Mouse (Mus musculus) heart, adult 18-20 months (tissue): Measurements from ENCODE around the gene Ppp1r16b. TPM values are rescaled to one million over a fixed set of nuclear protein-coding genes. Genes with fewer than 3 reads are reported as not detected.
"Not testable (repeated sequence)": the region's sequence is repeated elsewhere in the genome, so short reads cannot be mapped to it uniquely, and the experiment has no call there.

Experiments used
- DNase-seq, 2 experiments: peaks; one replicate each; pipeline ENCODE4 v3.0.0; 2021 to 2022; ENCODE audit warnings: mixed read lengths in 1 of 2
- total RNA-seq, 2 experiments: library from RNA; stranded (reverse); gene quantifications; 2 replicates each; pipeline ENCODE4 v1.2.3; 2021

Ppp1r16b gene
- total RNA-seq, 2 experiments from 2014 or later: 11.6 to 16.1 TPM

DNA sequence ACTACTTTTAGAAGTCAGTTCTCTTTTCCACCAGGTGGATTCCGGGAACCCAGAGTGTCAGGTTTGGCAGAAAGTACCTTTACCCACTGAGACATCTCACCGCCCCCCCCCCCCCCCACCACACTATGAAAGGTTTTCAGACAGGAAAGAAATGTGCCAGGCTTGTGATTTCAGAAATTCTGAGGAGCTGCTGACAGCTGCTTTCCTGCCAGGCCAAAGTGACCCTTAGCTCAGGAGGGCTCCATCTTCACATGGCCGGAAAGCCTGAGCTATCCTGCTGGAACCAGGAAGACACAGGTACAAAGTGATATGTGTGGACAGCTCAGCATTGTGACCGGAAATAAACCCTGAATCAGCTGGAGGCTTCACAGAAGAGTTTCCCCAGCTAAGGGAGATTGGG is 56.9 kb downstream of the Ppp1r16b start:
- DNase-seq: no peak

GRCm38 (mm10) chr2:158722991-158723551 is 57.9 kb downstream of the Ppp1r16b start:
- peak in 1 of 2 experiments; percentile 38 for DNase-seq

DNA sequence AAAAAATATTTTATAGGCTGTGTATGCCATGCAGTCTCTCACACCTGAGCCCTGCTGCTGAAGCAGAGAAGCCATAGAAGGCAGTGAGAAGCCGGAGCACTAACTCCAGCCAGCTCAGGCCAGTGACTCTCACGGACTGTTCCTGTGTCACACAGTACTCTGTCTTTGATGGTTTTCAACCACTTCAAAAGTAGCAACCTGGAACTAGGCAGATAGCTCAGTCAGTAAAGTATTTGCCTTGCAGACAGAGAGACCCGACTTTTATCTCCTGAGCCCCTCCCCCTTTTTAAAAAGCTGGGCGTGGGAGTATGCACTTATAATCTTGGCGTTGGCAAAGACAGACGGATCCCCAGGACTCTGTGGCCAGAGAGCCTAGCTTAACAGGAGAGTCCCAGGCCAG is 58.6 kb downstream of the Ppp1r16b start:
- no peak for DNase-seq

- no peak for DNase-seq
Measured at GRCm38 (mm10) chr2:158726252-158726651, 61.1 kb downstream of the Ppp1r16b start.

GRCm38 (mm10) chr2:158728061-158728815 is 63.0 kb downstream of the Ppp1r16b start:
- DNase-seq: no peak

DNA sequence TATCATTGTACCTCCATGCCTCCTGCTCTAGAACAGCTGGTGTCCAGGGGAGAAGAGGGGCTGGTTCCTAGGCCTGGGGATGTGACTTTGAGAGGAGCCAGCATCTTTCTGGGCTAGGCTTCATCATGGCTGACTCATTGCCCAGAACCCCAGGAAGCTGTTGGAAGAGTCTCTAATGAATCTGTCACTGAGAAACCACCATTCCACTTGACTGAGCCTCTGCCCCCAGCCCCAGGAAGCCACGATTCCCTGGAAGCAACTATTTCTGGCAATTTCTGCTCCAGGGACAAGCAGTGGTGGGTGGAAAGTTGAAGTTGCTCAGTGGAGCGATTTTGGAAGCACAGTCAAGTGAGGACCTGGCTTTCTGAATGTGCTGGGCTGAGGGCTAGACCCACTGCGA is 65.7 kb downstream of the Ppp1r16b start:
- no peak for DNase-seq

DNA sequence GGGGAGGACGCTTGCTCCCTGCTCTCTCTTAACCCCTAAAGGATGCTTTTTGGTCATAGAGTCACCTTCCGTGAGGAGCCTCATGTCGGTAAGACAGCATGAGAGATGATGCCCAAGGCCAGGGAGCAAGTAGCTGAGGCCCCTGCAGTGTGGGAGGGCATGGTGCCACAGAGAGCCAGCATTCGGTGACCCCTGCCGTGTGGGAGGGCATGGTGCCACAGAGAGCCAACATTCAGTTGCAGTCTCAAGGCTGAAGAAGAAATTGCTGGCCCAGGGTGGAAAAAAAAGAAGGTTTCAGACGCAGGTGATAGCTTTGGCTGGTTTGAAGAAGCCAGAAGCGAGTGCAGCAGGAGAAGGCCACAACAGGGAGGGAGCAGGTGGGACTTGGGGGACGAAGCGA is 67.3 kb downstream of the Ppp1r16b start:
- DNase-seq: no peak

DNA sequence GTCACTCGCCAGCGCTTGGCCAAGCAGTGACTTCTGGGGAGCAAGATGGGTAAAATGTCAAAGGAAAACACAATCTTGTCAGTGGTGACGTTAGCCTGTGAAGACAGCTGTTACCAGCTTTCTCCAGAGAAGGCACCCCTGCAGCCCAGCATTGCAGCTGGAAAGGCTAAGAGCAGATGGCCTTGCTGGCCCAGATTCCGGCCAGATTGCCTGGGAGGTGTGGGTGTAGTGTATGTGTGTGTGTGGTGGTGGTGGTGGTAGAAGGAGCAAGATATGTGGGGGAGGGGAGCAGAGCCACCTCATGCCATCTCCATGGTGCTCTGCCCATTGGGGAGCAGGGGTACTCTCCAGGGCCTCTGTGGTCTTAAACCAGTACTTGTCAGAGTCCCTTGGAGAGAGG is 67.9 kb downstream of the Ppp1r16b start:
- DNase-seq: no peak

DNA sequence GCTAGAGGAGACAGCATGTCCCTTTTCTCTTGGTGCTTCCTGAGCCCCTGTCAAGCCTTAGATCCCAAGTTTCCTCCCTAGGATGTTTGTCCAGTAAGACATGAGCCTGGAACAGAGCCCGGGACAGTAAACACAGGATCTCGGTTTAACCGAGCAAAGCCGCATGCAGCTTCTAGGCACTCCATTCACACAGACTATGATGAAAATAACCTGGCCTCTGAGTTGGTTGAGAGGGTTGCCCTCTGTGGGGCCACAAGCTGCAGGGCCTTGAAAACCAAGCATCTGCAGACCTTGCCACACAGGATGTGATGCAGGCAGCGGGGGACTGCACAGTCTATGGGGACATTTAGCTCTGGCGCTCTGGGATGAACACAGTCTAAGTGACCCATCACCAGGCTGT is 68.7 kb downstream of the Ppp1r16b start:
- DNase-seq: peak; percentile 50 to 61

DNA sequence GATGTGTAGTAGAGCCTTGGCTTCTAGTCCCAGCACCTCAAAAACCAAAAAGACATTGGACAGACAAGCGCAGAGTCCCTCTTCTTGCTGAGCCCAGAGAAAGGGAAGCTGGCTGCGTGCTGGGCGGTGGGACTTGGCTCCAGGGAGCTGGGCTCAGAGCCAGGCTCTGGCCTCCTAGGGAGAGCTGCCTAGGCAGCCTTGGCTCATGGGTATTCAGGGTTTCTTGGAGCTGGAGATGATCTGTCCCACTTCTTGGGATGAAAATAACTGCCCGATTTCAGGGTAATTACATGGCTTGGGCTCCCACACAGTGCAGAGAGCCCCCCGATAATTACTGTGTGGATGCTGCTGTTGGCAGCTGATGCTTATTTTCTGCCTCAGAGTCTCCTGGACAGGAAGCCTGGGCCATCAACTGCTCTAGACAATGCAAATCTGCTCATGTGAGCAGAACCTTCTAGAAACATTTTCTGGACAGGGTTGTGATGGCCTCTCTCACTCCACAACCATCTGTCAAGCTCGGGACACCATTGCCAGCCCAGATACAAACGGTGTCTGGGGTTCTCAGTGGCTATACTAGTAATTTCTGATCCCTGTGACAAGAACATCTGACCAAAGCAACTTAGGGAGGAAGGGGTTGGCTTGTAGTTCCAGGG is 69.4 kb downstream of the Ppp1r16b start:
- peak; percentile 53 to 71 for DNase-seq

- peak in 1 of 2 experiments; percentile 46 for DNase-seq
Measured at GRCm38 (mm10) chr2:158735340-158735739, 70.1 kb downstream of the Ppp1r16b start.

DNA sequence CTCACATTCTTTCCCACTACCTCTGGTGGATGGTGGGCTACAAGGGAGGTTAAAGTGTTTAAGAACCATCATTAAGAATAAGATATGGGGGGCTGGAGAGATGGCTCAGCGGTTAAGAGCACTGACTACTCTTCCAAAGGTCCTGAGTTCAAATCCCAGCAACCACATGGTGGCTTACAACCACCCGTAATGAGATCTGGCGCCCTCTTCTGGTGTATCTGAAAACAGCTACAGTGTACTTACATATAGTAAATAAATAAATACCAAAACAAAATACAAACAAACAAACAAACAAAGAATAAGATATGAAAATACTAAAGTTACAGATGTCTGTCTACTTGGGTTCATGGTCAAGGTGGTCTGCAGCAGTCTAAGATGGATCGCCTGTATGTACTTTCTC is 71.0 kb downstream of the Ppp1r16b start:
- not testable (repeated sequence) for DNase-seq

- DNase-seq: no peak
Measured at GRCm38 (mm10) chr2:158738591-158738990, 73.4 kb downstream of the Ppp1r16b start.

DNA sequence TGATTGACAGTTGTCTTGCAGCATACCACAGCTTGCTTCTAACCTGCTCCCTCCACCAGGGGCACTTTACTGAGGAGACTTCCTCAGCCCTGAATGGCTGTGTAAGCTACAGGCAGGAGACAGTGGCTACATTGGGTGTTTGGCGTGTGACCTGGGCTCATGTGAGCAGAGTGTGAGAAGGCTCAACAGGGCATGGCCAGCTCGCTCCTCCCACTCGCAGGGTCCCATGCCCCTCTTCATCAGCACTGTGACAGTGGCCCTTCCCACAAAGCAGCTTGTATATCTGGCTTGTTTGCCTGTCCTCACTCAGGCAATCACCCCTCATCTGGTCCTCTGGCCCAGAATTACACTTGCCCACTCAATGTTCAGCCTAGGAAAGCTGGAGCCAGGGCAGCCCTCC is 73.9 kb downstream of the Ppp1r16b start:
- no peak for DNase-seq

- DNase-seq: peak in 1 of 2 experiments; percentile 15
Measured at GRCm38 (mm10) chr2:158741011-158741501, 75.9 kb downstream of the Ppp1r16b start.

DNA sequence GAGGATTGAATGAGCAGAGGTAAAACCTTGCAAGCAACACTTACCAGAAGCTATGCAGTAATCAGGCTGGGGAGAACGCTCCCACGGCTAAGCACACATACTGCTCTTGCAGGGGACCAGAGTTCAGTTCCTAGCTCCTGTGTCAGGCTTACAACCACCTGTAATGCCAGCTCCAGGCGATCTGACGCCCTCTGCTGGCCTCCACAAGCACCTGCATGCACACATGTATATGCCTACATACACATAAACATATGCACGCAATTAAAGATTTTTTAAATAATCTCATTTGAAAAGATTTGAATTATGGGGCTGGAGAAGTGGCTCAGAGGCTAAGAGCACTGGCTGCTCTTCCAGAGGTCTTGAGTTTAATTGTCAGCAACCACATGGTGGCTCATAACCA is 77.2 kb downstream of the Ppp1r16b start:
- DNase-seq: no peak

DNA sequence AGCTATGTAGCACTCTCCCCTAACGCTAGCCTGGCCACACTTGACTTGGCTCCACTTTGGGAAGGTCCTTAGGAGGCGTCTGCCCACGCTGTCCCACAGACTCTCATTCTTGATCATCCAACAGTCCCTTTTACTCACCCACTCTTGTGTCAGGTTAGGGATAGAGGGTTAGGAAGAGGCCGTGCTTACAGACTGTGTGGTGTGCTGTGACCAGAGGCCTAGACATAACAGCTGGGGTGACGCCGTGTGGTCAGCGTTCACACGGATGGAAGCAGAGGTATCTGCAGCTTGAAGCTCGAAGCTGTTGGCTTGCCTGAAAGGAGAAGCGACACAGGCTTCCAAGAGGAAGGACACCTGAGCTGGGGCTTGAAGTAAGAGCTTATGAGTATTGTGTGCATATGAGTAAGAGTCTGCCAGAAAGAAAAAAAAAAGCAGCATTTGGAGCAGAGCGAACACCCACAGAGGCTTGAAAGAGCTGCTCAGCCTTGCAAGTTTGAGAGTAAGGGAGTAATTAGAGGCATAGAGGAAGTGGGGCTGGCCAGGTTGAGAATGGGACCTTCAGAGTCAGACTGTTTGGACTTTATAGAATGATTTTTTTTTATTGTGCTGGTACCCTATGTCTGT is 78.4 kb downstream of the Ppp1r16b start:
- DNase-seq: no peak

- peak in 1 of 2 experiments; percentile 51 for DNase-seq
Measured at GRCm38 (mm10) chr2:158745049-158745482, 79.9 kb downstream of the Ppp1r16b start.

DNA sequence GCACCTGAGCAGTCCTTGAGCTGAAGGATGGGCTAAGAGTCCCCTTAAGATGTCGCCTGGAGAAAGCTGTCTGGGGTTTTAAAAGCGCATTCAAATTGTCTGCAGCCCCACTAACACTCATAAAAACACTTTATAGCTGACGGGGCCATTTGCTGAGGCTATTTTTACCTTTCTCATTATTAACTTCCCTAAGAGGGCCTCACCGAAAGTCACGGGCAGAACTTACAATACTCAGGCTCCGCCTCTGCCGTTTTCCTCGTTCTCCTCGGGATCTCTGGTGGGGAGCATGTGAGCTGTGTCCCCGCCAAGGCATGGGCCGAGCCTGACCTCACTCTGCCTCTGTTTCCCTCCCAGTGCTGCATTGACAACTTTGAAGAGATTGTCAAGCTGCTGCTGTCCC is 81.0 kb downstream of the Ppp1r16b start:
- no peak for DNase-seq

DNA sequence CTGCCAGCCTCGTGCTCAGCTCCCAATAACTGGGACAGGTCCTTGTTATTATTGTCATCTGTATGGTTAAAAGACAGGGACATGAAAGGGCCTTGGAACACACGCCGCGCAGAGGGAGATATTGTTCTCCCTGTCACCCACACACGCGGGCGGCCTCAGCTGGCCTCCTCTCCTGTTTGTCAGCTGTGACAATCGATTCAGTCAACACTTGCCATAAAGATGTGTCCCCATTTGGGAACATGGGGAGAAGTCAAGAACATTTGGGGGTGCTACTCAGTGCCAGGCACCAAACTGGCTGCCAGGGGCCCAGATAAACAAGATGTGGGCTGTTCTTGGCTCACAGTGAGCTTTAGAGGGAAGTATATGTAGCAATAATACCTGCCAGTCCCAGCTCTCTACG is 84.2 kb downstream of the Ppp1r16b start:
- no peak for DNase-seq

DNA sequence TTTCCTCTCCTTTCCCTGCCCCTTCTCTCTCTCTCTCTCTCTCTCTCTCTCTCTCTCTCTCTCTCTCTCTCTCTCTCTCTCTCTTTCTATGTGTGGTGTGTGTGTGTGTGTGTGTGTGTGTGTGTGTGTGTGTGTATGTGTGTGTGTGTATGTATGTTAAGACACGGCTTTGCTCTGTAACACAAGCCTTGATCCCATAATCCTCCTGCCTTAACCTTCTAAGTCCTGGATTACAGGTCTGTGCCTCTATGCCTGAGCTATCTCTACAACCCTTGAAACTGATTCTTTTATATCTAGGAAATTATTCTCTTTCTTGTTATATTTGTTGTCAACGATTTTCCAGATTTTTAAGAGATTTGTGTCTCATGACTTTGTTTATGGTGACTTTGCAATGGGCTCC is 95.0 kb downstream of the Ppp1r16b start:
- DNase-seq: no peak

DNA sequence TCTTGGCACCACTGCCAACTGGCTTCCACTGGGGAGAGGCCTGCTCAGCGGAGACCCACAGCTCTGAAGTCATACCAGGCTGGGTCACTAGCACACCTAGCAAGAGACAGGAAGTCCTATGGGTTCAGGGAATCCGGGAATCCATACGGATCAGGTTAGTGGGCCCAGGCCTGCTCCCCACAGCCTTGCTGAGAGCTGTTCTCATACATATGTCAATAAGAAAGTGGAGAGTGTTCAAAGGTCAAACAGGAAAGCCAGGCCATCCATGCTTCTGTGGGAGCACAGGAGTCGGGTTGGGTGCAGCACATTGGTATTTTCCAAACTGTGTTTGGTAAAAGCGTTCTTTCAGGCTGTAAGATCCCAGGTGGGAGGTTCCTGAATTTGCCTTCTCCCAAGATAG is 97.1 kb downstream of the Ppp1r16b start:
- no peak for DNase-seq
